Mouse (Mus musculus) adrenal gland, postnatal 14 days (tissue): ENCODE measurements around the gene Ano10. TPM values are rescaled to one million over a fixed set of nuclear protein-coding genes. Genes with fewer than 3 reads are reported as not detected.

Experiments used
- DNase-seq: peaks from one replicate; pipeline ENCODE4 v3.0.0; 2021; ENCODE audit warnings: mixed read lengths
- total RNA-seq: library from RNA; stranded (reverse); gene quantifications from 2 replicates; pipeline ENCODE4 v1.2.3, GENCODE M21; 2021

Ano10 gene
- total RNA-seq, 1 experiment from 2014 or later, result 49.5 TPM

- DNase-seq, result no peak
Observed at GRCm38 (mm10) chr9:122245879-122246278, 48.3 kb downstream of the Ano10 start.

- DNase-seq, result peak; percentile 65
Observed at GRCm38 (mm10) chr9:122245471-122245870, 48.8 kb downstream of the Ano10 start.

- DNase-seq, result no peak
Observed at GRCm38 (mm10) chr9:122244800-122245165, 49.4 kb downstream of the Ano10 start.

GRCm38 (mm10) chr9:122244080-122244799 is 50.0 kb downstream of the Ano10 start:
- DNase-seq, result peak; percentile 80

GRCm38 (mm10) chr9:122243297-122243696 is 50.9 kb downstream of the Ano10 start:
- DNase-seq, result no peak

- no peak for DNase-seq
Observed at GRCm38 (mm10) chr9:122242856-122243255, 51.4 kb downstream of the Ano10 start.

GRCm38 (mm10) chr9:122241812-122242400 is 52.3 kb downstream of the Ano10 start:
- DNase-seq, result no peak

- DNase-seq, result no peak
Observed at GRCm38 (mm10) chr9:122240629-122241199, 53.5 kb downstream of the Ano10 start.

GRCm38 (mm10) chr9:122234741-122235140 is 59.5 kb downstream of the Ano10 start:
- no peak for DNase-seq

- DNase-seq, result no peak
Observed at GRCm38 (mm10) chr9:122233972-122234345, 60.3 kb downstream of the Ano10 start.

- DNase-seq, result no peak
Observed at GRCm38 (mm10) chr9:122233316-122233971, 60.8 kb downstream of the Ano10 start.

- DNase-seq, result no peak
Observed at GRCm38 (mm10) chr9:122232912-122233311, 61.3 kb downstream of the Ano10 start.

- no peak for DNase-seq
Observed at GRCm38 (mm10) chr9:122230701-122231100, 63.5 kb downstream of the Ano10 start.

- DNase-seq, result no peak
Observed at GRCm38 (mm10) chr9:122226419-122226818, 67.8 kb downstream of the Ano10 start.

GRCm38 (mm10) chr9:122225309-122225708 is 68.9 kb downstream of the Ano10 start:
- DNase-seq, result peak; percentile 30

GRCm38 (mm10) chr9:122223005-122223404 is 71.2 kb downstream of the Ano10 start:
- DNase-seq, result no peak

- DNase-seq, result peak; percentile 54
Observed at GRCm38 (mm10) chr9:122219934-122220333, 74.3 kb downstream of the Ano10 start.

GRCm38 (mm10) chr9:122216945-122217529 is 77.2 kb downstream of the Ano10 start:
- no peak for DNase-seq

- no peak for DNase-seq
Observed at GRCm38 (mm10) chr9:122215118-122215517, 79.1 kb downstream of the Ano10 start.

GRCm38 (mm10) chr9:122208311-122208710 is 85.9 kb downstream of the Ano10 start:
- DNase-seq, result no peak

- peak; percentile 65 for DNase-seq
Observed at GRCm38 (mm10) chr9:122205543-122206200, 88.6 kb downstream of the Ano10 start.

GRCm38 (mm10) chr9:122204508-122204907 is 89.7 kb downstream of the Ano10 start:
- no peak for DNase-seq
